Mouse (Mus musculus) fibroblast of lung, adult 2 months (primary cell): Measurements from ENCODE around the gene Tbcd.

Experiments
- DNase-seq: peaks from one replicate; pipeline ENCODE4 v3.0.0-alpha.2; 2011; ENCODE audit warnings: low read depth

Tbcd gene

GRCm38 (mm10) chr11:121536528-121536927, 84.8 kb downstream of the Tbcd start:
- DNase-seq, result peak; percentile 66

DNA sequence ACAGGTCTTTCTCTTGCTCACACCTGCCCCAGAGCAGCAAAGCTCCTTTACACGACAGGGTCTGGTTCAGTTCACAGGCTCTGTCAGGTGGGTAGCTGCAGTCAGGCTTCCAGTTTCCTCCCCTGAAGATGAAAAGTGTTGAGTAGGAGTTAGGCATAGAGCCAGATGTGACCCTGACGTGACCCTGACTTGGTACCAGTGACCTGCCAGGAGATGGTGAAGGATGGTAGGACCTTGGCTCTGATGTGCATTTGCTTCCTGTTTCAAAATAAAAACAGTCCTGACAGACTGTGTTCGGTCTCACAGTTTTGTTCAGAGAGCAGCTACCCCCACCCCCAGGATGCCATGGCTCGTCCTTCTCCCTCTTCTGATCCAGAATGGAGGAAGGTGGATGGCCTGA, 90.7 kb downstream of the Tbcd start:
- no peak for DNase-seq

DNA sequence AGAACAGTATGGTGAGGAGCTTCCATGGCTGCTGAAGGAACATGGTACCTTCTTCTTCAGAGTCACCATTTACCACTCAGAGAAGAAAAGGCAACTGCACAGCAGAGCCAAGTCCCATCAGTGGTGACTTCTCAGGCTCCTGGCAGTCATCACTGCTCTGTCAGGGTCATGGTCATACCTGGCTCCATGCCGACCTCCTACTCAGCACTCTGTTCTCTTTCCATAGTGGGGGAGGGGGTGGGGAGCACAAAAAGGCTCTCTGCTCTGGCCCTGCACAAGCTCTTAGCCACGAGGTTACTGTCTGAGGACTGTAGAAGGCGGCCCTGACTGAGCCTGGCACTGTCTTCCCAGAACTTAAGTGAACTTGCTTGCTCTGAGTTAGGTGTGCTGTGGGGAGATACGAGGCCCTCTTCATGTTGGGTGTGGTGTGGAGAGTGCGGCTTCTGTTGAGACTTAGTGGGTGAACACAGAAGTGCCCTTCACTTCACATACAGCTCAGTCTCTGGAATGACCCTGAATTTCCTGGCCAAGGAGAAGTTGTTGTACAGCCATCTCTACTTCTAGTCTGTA, 91.6 kb downstream of the Tbcd start:
- no peak for DNase-seq

GRCm38 (mm10) chr11:121543922-121544321, 92.2 kb downstream of the Tbcd start:
- DNase-seq, result no peak

- peak; percentile 85 for DNase-seq
Measured at GRCm38 (mm10) chr11:121544755-121545397, 93.1 kb downstream of the Tbcd start.

DNA sequence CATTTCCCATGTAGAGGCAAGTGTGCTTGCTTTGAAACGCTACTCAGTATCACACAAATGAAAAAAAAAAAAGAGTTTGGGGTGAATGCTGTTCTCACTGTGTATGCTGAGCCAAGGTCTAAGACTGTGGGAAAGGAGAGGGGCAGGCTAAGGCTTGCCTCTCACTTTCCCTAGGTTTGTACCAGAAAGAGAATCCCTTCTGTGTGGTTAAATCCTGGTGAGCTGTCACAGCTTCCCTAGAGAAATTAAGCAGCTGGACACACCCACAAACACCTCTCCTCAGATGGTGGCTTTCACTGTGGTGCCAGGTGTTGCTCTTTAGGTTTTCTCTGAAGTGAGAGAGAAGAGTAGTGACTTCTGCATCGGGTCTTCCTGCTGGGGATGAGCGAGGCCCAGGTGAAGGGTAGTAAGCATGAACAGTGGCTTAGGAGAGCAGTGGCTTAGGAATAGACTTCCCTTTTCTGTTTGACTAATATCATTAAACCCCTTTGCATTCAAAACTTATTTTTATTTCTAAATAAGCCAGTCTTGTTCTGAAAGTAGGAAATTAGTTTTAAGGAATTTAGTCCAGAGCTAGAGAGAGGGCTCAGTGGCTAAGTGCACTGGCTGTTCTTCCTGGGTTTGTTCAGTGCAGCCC, 93.8 kb downstream of the Tbcd start:
- DNase-seq, result no peak

- DNase-seq, result no peak
Measured at GRCm38 (mm10) chr11:121547234-121547633, 95.5 kb downstream of the Tbcd start.

- DNase-seq, result no peak
Measured at GRCm38 (mm10) chr11:121547925-121548324, 96.2 kb downstream of the Tbcd start.

DNA sequence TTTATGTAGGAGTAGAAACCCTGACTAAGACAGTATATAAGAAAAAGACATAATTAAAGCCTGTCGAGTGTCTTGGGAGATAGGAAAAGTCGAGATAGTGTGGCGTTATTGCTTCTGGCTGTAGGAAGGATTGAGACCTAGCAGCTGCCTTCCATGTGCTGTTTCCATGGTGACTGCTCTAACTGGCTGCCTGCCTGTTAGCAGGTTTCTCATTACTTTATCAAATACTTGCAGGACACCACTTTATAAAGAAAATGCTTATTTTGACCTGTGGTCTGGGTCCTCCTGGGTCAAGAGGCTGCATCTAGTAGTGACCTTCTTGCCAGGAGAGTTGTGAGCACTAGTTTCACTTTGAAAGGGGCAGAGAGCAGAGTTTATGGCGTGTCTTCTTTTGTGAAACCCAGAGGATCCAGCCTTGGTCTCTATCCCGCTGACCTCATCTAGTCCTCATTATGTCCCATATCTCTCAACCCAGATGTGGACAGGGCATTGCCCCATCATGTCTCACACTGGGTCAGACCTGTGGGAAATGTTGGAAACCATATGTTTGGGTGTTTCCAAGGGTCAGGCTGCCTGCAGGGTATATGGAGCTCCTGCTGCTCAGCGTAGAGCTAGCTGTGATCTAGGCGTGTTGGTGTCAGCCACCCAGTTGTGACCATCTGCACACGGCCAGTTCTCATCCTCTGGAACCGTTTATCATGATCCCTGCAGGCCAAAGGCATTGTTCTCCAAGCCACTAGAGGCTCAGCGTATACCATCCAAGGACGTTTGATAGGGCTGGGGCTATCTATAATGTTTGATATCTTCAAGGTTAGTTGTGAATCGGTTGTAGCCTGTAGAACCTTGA, 97.5 kb downstream of the Tbcd start:
- DNase-seq, result no peak

DNA sequence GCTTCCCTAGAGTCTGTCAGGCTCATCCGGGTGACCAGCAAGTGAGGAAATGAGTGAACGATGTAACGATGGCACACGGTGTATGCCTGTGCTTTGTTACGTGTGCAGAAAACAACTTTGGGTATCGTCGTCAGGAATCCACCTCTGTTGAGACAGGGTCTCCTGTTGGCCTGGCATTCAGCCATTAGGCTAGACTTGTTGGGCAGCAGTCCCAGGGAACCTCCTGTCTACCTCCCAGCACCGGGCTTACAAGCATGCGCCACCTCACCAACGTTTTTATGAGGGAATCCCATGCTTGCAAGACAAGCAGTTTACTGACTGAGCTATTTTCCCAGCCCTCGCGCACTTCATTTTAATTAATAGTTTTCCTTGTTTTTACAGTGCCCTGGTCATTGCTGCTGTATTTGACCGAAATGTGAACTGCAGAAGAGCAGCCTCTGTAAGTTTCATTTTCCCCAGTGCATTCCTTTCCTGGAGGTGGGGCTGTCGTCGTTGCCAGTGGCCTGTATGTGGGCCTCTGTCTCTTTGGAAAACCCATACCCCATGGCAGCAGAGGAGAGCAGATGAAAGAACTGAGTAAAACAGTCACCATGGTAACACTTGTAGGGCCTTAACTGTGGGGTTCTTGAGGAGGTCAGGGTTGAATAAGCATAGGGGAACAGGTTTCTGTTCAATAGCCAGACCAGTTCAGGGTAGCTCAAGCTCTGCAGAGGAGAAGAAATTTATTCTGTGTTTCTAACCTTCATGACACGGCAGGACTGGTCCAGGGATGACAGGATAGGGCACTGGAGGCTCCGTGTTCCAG, 98.3 kb downstream of the Tbcd start:
- no peak for DNase-seq

GRCm38 (mm10) chr11:121551206-121551799, 99.6 kb downstream of the Tbcd start:
- no peak for DNase-seq

DNA sequence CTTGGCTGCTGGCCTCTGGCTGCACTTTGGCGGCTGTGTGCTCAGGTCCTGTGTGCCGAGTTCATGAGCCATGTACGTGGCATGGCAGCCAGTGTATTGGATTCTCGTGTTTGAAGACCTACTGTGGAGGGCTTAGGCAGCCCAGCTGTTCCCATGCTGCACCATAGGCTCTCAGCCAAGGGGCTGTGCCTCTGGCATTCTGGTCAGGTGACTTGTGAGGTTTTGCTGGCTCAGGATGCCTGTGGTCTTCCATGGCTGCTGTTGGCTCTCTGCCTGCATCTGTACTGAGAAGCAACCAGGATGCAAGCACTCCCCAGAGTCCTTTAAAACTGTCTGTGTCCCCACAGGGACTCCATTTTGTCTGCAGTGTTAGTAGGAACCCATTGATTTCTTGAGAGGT, 100.4 kb downstream of the Tbcd start:
- no peak for DNase-seq

- no peak for DNase-seq
Measured at GRCm38 (mm10) chr11:121552846-121553457, 101.2 kb downstream of the Tbcd start.

DNA sequence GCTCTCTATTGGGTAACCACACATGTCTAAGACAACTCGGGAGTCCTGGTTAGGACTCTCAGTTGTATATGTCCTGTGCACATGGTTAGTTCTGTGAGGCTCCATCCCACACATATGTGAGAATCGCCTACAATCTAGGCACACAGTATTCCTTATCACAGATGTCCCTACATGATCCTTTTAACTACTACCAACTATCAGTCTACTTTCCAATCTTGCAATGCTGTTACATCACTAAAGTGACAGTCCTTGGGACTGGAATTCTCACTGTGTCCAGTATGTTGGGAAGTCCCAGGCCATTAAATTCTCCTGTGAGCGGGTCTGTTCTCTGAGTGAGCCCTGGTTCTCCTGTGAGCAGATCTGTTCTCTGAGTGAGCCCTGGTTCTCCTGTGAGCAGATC, 101.7 kb downstream of the Tbcd start:
- no peak for DNase-seq

DNA sequence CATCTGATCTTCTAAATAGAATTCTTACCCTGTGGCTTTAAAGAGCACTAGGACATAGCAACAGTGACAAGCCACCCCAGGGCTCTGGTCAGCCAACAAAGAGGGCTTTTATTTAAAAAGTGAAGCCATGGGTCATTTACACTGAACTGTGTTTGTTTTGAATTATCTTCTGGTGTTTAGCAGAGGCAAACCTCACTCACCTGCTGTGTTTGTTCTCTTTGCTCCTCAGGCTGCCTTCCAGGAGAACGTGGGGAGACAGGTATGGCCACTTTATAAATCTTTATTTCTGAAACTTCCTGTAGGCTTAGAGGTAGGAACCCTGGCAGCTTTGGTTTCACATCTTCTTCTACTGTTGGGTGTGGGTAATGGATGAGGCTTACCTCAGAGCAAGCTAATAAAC, 105.0 kb downstream of the Tbcd start:
- no peak for DNase-seq

DNA sequence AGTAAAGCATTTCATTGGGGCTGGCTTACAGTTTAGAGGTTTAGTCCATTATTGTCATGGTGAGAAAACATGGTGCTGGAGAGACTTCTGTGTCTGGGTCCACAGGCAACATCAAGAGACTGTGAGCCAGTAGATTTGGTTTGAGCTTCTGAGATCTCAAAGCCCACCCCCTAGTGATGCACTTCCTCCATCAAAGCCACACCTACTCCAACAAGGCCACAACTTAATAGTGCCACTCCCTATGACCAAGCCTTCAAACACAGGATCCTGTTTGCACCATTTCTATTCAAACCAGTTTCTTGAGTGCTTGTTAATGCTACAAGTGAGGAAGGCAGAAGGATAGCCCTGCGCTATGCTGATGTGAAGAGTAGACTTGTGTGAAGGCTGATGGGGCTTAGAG, 106.2 kb downstream of the Tbcd start:
- no peak for DNase-seq

GRCm38 (mm10) chr11:121558522-121558921, 106.8 kb downstream of the Tbcd start:
- DNase-seq, result no peak

GRCm38 (mm10) chr11:121559527-121560293, 108.0 kb downstream of the Tbcd start:
- DNase-seq, result no peak

DNA sequence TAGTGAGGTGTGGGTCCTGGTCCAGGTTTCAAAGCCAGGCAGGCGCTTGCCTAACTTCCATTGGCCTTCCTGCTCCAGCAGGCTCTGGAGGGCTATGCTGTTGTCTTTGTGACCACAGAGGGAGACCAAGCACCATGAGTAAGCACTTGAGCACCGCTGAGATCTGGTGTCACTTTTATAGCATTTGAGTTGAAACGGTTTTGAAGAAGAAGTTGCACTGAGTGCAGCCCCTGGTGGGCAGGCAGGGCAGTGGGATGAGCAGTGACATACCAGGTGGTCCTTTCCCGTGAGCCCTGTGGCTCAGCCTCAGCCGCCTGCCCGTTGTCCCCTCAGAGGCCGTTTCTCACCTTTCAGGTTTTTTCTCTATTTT, 108.5 kb downstream of the Tbcd start:
- DNase-seq, result no peak

DNA sequence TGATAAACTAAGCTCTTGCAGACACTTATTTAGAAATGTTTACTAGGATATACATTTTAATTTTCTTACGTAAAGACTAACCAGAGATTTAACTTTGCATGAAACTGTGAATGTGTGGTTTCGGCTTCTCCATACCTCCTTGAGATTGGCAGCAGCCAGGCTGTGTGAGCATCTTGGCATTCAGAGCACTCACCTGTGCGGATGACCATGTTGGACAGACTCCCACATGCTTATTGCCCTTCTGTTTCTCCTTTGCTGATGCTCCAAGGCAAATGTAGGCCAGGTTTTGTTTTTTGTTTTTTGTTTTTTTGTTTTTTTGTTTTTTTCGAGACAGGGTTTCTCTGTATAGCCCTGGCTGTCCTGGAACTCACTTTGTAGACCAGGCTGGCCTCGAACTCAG, 111.6 kb downstream of the Tbcd start:
- DNase-seq, result no peak
